Mouse (Mus musculus) MEL (cell line): ENCODE data around the gene Gm13889. TPM values are rescaled to one million over a fixed set of nuclear protein-coding genes. Genes with fewer than 3 reads are reported as not detected.
A peak's percentile ranks its signal among the peaks of the same experiment; 100 is the strongest.

Experiments
- DNase-seq: peaks from one replicate; pipeline ENCODE4 v3.0.0; 2011; ENCODE audit warnings: low read depth, low spot score
- H3K27ac ChIP-seq: 2 replicates; pipeline ENCODE4 v1.5.1; 2012; ENCODE audit warnings: low read depth, mild to moderate bottlenecking, control low read depth, low read length, moderate library complexity; ENCODE audit not compliant: control insufficient read depth
- H3K27me3 ChIP-seq, 2 experiments: fragments of 150-350 bp in 1 of 2; sonication (generic) in 1 of 2; 2 replicates each; pipeline ENCODE4 v1.6.1; 2012; ENCODE audit warnings: low read length in 2 of 2, mild to moderate bottlenecking in 2 of 2, improper control_type of control experiment in 1 of 2, moderate library complexity in 1 of 2; ENCODE audit not compliant: insufficient read depth in 2 of 2, control insufficient read depth in 1 of 2
- H3K36me3 ChIP-seq, 2 experiments: 2 replicates each; pipeline ENCODE4 v1.6.1; 2012 to 2014; ENCODE audit warnings: low read length in 2 of 2, improper control_type of control experiment in 1 of 2, inconsistent platforms in 1 of 2, mild to moderate bottlenecking in 1 of 2; ENCODE audit not compliant: insufficient read depth in 2 of 2, control insufficient read depth in 1 of 2
- H3K4me1 ChIP-seq, 2 experiments: fragments of 150-350 bp in 1 of 2; sonication (generic) in 1 of 2; 2 replicates each; pipeline ENCODE4 v1.6.1; 2012; ENCODE audit warnings: low read length in 2 of 2, improper control_type of control experiment in 1 of 2, mild to moderate bottlenecking in 1 of 2; ENCODE audit not compliant: insufficient read depth in 2 of 2, control insufficient read depth in 1 of 2
- H3K4me3 ChIP-seq, 2 experiments: fragments of 150-350 bp in 1 of 2; sonication (generic) in 1 of 2; 2 replicates each; pipeline ENCODE4 v1.5.1; 2012; ENCODE audit warnings: low read depth in 2 of 2, low read length in 2 of 2, mild to moderate bottlenecking in 2 of 2, moderate library complexity in 2 of 2, control low read depth in 1 of 2, improper control_type of control experiment in 1 of 2; ENCODE audit not compliant: control insufficient read depth in 1 of 2, insufficient read depth in 1 of 2
- H3K79me2 ChIP-seq: 2 replicates; pipeline ENCODE4 v1.6.1; 2012; ENCODE audit warnings: mild to moderate bottlenecking, low read length, moderate library complexity; ENCODE audit not compliant: control insufficient read depth, poor library complexity, insufficient read depth
- H3K9ac ChIP-seq: 2 replicates; pipeline ENCODE4 v1.6.1; 2012; ENCODE audit warnings: low read depth, mild to moderate bottlenecking, control low read depth, low read length, moderate library complexity; ENCODE audit not compliant: control insufficient read depth, poor library complexity, severe bottlenecking
- H3K9me3 ChIP-seq: fragments of 150-350 bp; sonication (generic); replicated peaks from 2 replicates; pipeline ENCODE4 v1.6.1; 2012; ENCODE audit warnings: mild to moderate bottlenecking, low read length, improper control_type of control experiment, moderate library complexity; ENCODE audit not compliant: insufficient read depth
- E2F4 ChIP-seq: IDR thresholded peaks from 2 replicates; pipeline ENCODE4 v1.6.1; 2011; ENCODE audit warnings: low read depth, low read length, improper control_type of control experiment, borderline replicate concordance
- EP300 ChIP-seq, 2 experiments: IDR thresholded peaks; 2 replicates each; pipeline ENCODE4 v1.6.1; 2011; ENCODE audit warnings: improper control_type of control experiment in 2 of 2, low read length in 2 of 2, low read depth in 1 of 2, mild to moderate bottlenecking in 1 of 2
- ETS1 ChIP-seq: IDR thresholded peaks from 2 replicates; pipeline ENCODE4 v1.6.1; 2012; ENCODE audit warnings: low read depth, mild to moderate bottlenecking, inconsistent platforms, low read length, improper control_type of control experiment, moderate library complexity
- HCFC1 ChIP-seq: IDR thresholded peaks from 2 replicates; pipeline ENCODE4 v1.6.1; 2012; ENCODE audit warnings: low read depth, mild to moderate bottlenecking, inconsistent platforms, low read length, improper control_type of control experiment, moderate library complexity
- MAFK ChIP-seq: IDR thresholded peaks from 2 replicates; pipeline ENCODE4 v1.6.1; 2011; ENCODE audit warnings: low read depth, mild to moderate bottlenecking, low read length, improper control_type of control experiment, borderline replicate concordance
- MEF2A ChIP-seq: IDR thresholded peaks from 2 replicates; pipeline ENCODE4 v1.6.1; 2014; ENCODE audit warnings: low read depth, mild to moderate bottlenecking, inconsistent platforms, low read length, improper control_type of control experiment; ENCODE audit not compliant: poor library complexity, insufficient replicate concordance, severe bottlenecking; ENCODE audit errors: extremely low read depth
- NELFE ChIP-seq: IDR thresholded peaks from 2 replicates; pipeline ENCODE4 v1.6.1; 2011; ENCODE audit warnings: low read depth, low read length, improper control_type of control experiment
- POLR2AphosphoS5 ChIP-seq: IDR thresholded peaks from 2 replicates; pipeline ENCODE4 v1.6.1; 2012; ENCODE audit warnings: low read depth, borderline replicate concordance, mild to moderate bottlenecking, inconsistent platforms, low read length, moderate library complexity, mixed read lengths
- TAL1 ChIP-seq: IDR thresholded peaks from 2 replicates; pipeline ENCODE4 v1.6.1; 2012; ENCODE audit warnings: mild to moderate bottlenecking, inconsistent platforms, low read length, moderate library complexity, mixed read lengths
- TBP ChIP-seq: IDR thresholded peaks from 2 replicates; pipeline ENCODE4 v1.8.0; 2011; ENCODE audit warnings: low read depth, low read length, improper control_type of control experiment
- UBTF ChIP-seq: IDR thresholded peaks from 2 replicates; pipeline ENCODE4 v1.6.1; 2012; ENCODE audit warnings: low read depth, mild to moderate bottlenecking, inconsistent platforms, low read length, improper control_type of control experiment, moderate library complexity, borderline replicate concordance; ENCODE audit not compliant: insufficient read depth
- USF1 ChIP-seq: IDR thresholded peaks from 2 replicates; pipeline ENCODE4 v1.6.1; 2014; ENCODE audit warnings: low read depth, mild to moderate bottlenecking, inconsistent platforms, low read length, improper control_type of control experiment, moderate library complexity
- USF2 ChIP-seq, 2 experiments: IDR thresholded peaks; 2 replicates each; pipeline ENCODE4 v1.6.1; 2011 to 2012; ENCODE audit warnings: improper control_type of control experiment in 2 of 2, low read length in 2 of 2, borderline replicate concordance in 1 of 2, inconsistent platforms in 1 of 2, low read depth in 1 of 2, mild to moderate bottlenecking in 1 of 2; ENCODE audit not compliant: insufficient read depth in 1 of 2
- polyA plus RNA-seq, 2 experiments: library from polyadenylated mRNA; stranded (reverse) in 1 of 2; unstranded in 1 of 2; fragments of >175 nt in 1 of 2; fragments of >200 nt in 1 of 2; gene quantifications; 2 replicates each; pipeline versions ENCODE4 v1.2.1 to v1.2.4; 2012; ENCODE audit warnings: low replicate concordance in 2 of 2, low read depth in 1 of 2; ENCODE audit not compliant: insufficient read length in 2 of 2, insufficient read depth in 1 of 2, missing spikeins in 1 of 2
- total RNA-seq: library from RNA; depleted of rRNA; stranded (reverse); fragments of 300-350 nt; gene quantifications from 2 replicates; pipeline ENCODE4 v1.2.3, GENCODE M21; 2012

Gene Gm13889
- total and polyA plus RNA-seq, 3 experiments = not detected

DNA sequence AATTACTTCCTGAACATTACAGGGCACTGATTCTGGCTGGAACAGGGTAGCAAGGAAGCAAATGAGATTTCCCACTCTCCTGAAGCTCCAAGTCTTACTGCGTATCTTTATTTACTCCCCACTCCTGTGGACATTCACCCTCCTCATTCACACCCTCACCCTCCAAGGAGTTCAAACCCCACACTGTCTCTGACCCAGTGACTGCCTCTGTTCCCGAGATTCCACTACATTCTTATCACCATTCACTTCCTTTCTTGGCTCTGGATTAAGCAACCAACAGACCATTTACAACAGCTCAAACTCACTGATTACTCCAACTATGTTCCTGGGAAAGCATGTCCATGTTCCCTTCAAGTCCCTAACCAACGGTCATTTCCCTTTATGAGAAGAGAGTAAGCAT, 34.3 kb upstream of the Gm13889 start:
- Histone ChIP-seq H3K79me2 (no peaks in the 10 kb centered on the region), H3K9ac (no peak overlapping the region), H3K9me3 (no peaks in the 10 kb centered on the region), H3K27ac (no peak overlapping the region), H3K36me3 (no peaks in the 10 kb centered on the region), H3K4me1 (peaks cover 0 to 4% of the 10 kb centered on the region in 2 experiments; a peak in 1 of 4 replicates), H3K27me3 (peaks cover 9 to 13% of the 10 kb centered on the region in 2 experiments), H3K4me3 (no peak overlapping the region)
- TF ChIP-seq EP300 (IDR thresholded peaks at IDR 0.05; ENCODE audit: low read depth in 1 of 2, low read length in 2 of 2) = no peak
- TF ChIP-seq UBTF = no peak
- no peak for TF ChIP-seq HCFC1
- TF ChIP-seq USF1 = no peak
- DNase-seq = no peak

GRCm38 (mm10) chr2:93988440-93988839, 31.4 kb upstream of the Gm13889 start:
- Histone ChIP-seq H3K9ac (no peak overlapping the region), H3K9me3 (no peaks in the 10 kb centered on the region), H3K36me3 (no peaks in the 10 kb centered on the region), H3K27ac (no peak overlapping the region)
- peak; percentile 56 for DNase-seq
- TF ChIP-seq HCFC1 = no peak
- TF ChIP-seq TBP = no peak
- TF ChIP-seq NELFE = no peak
- TF ChIP-seq MAFK = peak; percentile 89
- TF ChIP-seq, all 39 proteins: peak for 1
- Histone ChIP-seq H3K27me3 (peaks cover 3 to 13% of the 10 kb centered on the region in 2 experiments), H3K79me2 (no peaks in the 10 kb centered on the region), H3K4me3 (no peak overlapping the region), H3K4me1 (peaks cover 0 to 4% of the 10 kb centered on the region in 2 experiments; a peak in 1 of 4 replicates)

DNA sequence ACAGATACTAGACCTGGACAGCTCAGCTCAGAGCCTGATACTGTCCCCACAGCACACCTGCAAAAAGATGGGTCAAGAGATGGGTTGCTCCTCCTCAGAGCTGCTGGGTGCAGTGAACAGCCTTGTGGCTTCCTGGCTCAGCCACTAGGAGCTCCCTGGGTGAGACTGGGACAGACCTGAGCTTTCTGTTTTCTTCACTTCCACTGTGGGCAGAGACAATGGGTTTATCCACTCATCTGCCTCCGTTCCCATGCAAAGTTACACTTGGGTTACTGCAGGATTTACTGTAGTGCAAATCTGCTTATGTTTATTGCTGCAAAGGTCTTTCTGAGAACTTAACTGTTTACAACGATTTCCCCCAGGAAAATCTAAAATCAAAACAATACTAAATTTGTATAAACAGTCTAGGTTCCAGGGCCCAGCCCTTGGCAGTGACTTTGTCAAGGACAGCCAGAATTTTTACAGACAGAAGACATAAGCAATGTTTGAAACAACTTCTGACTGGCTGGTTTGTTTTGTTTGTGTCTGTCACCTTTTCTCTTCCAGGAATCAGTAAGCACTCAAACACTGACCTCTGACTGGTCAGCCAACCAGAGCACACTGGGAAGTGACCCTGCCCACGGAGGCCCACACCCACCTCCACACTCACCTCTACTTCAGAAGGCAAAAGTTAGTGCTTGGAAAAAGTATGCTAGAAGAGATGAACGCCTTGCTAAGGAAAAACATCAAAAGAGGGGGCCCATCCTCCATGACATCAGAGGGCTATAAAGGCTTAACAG, 25.6 kb upstream of the Gm13889 start:
- Histone ChIP-seq H3K9ac (no peak overlapping the region), H3K4me1 (no peaks in the 10 kb centered on the region), H3K27ac (no peak overlapping the region)
- TF ChIP-seq POLR2AphosphoS5 (no peak), MEF2A (no peak), USF1 (no peak), USF2 (IDR thresholded peaks at IDR 0.05; ENCODE audit: borderline replicate concordance in 1 of 2, insufficient read depth in 1 of 2, low read depth in 1 of 2, low read length in 2 of 2) (no peak), EP300 (IDR thresholded peaks at IDR 0.05; ENCODE audit: low read depth in 1 of 2, low read length in 2 of 2) (no peak), ETS1 (no peak), TAL1 (no peak), NELFE (no peak), E2F4 (no peak)
- TF ChIP-seq, all 39 proteins: peak for 0
- Histone ChIP-seq H3K4me3 (no peak overlapping the region), H3K36me3 (no peaks in the 10 kb centered on the region), H3K27me3 (peaks cover 0 to 12% of the 10 kb centered on the region in 2 experiments), H3K9me3 (no peaks in the 10 kb centered on the region), H3K79me2 (no peaks in the 10 kb centered on the region)
- DNase-seq = no peak
